Mouse (Mus musculus) embryonic facial prominence, embryonic 14.5 days (tissue): Measurements from ENCODE around the gene Rpl23. TPM values are rescaled to one million over a fixed set of nuclear protein-coding genes. Genes with fewer than 3 reads are reported as not detected.
"Not testable (repeated sequence)": the region's sequence is repeated elsewhere in the genome, so short reads cannot be mapped to it uniquely, and the experiment has no call there.

Source experiments
- ATAC-seq: fragments of 200-750 bp; cut with Nextera tagmentation; 2 replicates; pipeline ENCODE4 v1.8.0; 2017; ENCODE audit warnings: low read depth, moderate number of reproducible peaks, moderate TSS enrichment
- DNase-seq: peaks from one replicate; pipeline ENCODE4 v3.0.0-alpha.2; 2015; ENCODE audit warnings: low spot score
- H3K27ac ChIP-seq: fragments of 300-500 bp; sonication (generic); replicated peaks from 2 replicates; pipeline ENCODE4 v1.5.1; 2014; ENCODE audit warnings: low read depth, mild to moderate bottlenecking, low read length, moderate library complexity
- H3K27me3 ChIP-seq: fragments of 300-500 bp; sonication (generic); replicated peaks from 2 replicates; pipeline ENCODE4 v1.6.1; 2014; ENCODE audit warnings: low read length; ENCODE audit not compliant: control insufficient read depth, insufficient read depth
- H3K36me3 ChIP-seq: fragments of 300-500 bp; sonication (generic); 2 replicates; pipeline ENCODE4 v1.6.1; 2014; ENCODE audit warnings: low read length, mixed read lengths; ENCODE audit not compliant: control insufficient read depth, insufficient read depth
- H3K4me1 ChIP-seq: fragments of 300-500 bp; sonication (generic); 2 replicates; pipeline ENCODE4 v1.6.1; 2014; ENCODE audit warnings: antibody characterized with exemption, low read length; ENCODE audit not compliant: control insufficient read depth, insufficient read depth
- H3K4me2 ChIP-seq: fragments of 300-500 bp; sonication (generic); 2 replicates; pipeline ENCODE4 v1.6.1; 2014; ENCODE audit warnings: low read depth, mild to moderate bottlenecking, low read length, moderate library complexity, mixed read lengths
- H3K4me3 ChIP-seq: fragments of 300-500 bp; sonication (generic); 2 replicates; pipeline ENCODE4 v1.5.1; 2014; ENCODE audit warnings: low read depth, mild to moderate bottlenecking, low read length
- H3K9ac ChIP-seq: fragments of 300-500 bp; sonication (generic); 2 replicates; pipeline ENCODE4 v1.6.1; 2014; ENCODE audit warnings: low read depth, mild to moderate bottlenecking, low read length, moderate library complexity, mixed read lengths
- H3K9me3 ChIP-seq: fragments of 300-500 bp; sonication (generic); 2 replicates; pipeline ENCODE4 v1.6.1; 2016; ENCODE audit warnings: low read length; ENCODE audit not compliant: control insufficient read depth
- WGBS: fragments of 180-500 bp; shearing (Covaris S2); extraction: QIAGEN DNeasy Blood & Tissue Kit; methylation state at CpG from one replicate; pipeline ENCODE4 v1.1.7; 2014; 5-methylcytosine and 5-hydroxymethylcytosine counted together
- polyA plus RNA-seq: library from polyadenylated mRNA; unstranded; fragments of >200 nt; fragmentation: Nextera tagmentation; extraction: Ambion mirVana; gene quantifications from 2 replicates; pipeline ENCODE4 v1.2.1, GENCODE M21; 2014

The Rpl23 gene
- polyA plus RNA-seq, 1 experiment from 2014 or later: 810 TPM

DNA sequence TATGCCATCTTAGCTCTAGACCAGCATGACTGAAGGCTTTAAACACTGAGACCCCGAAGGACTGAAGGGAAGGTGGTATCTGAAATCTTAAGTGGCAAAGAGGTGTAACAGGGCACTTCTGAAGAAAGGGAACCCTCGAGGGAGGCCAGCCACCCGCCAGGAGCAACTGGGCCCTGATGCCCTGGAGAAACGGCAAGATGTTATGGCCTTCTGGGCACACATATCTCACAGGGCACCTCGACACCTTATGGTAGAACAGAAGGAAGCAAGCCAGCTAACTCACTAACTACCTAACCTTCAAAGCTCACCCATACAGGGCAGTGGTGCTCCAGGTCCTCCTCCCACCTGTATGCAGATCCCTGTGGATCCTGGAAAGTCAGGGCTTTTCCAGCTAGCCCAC, 40.1 kb downstream of the Rpl23 start:
- no peak for DNase-seq
- 87% methylated on average over 5 of the region's 5 CpGs for WGBS
- H3K36me3 ChIP-seq: peaks cover 12% of the 10 kb centered on the region
- H3K27me3 ChIP-seq: no peaks in the 10 kb centered on the region
- no peak for ATAC-seq
- no peak overlapping the region for H3K4me3 ChIP-seq
- no peak overlapping the region for H3K9ac ChIP-seq
- peak overlapping the region; percentile 83; the same call in 1 of the 2 replicates for H3K4me2 ChIP-seq
- H3K27ac ChIP-seq: no peak overlapping the region
- no peaks in the 10 kb centered on the region for H3K9me3 ChIP-seq
- H3K4me1 ChIP-seq: peaks cover 10% of the 10 kb centered on the region

DNA sequence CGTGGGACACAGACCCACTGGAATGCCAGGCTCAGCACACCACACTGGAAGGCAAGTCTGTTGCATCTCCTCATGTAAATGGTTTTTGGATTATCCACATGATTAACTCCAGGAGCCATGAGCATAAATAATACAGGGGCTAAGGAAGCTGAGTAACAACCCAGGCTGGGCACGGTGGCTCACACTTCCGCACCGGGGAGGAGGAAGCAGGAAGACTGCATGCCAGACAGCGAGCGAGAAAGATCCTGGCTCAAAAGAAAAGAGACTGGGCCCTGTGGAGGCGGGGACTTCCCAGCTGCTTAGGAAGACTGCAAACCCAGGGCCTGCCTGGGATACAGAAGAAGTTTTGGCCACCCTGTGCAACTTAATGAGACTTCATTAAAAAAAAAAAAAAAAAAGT, 42.0 kb downstream of the Rpl23 start:
- no peaks in the 10 kb centered on the region for H3K9me3 ChIP-seq
- no peak overlapping the region for H3K4me2 ChIP-seq
- ATAC-seq: no peak
- H3K4me3 ChIP-seq: no peak overlapping the region
- H3K4me1 ChIP-seq: peaks cover 10% of the 10 kb centered on the region
- H3K36me3 ChIP-seq: no peaks in the 10 kb centered on the region
- no peak overlapping the region; the same call in 1 of the 2 replicates for H3K27ac ChIP-seq
- no peaks in the 10 kb centered on the region for H3K27me3 ChIP-seq
- peak; percentile 34 for DNase-seq
- H3K9ac ChIP-seq: no peak overlapping the region; the same call in 1 of the 2 replicates
- WGBS: 36% methylated on average over 7 of the region's 7 CpGs

DNA sequence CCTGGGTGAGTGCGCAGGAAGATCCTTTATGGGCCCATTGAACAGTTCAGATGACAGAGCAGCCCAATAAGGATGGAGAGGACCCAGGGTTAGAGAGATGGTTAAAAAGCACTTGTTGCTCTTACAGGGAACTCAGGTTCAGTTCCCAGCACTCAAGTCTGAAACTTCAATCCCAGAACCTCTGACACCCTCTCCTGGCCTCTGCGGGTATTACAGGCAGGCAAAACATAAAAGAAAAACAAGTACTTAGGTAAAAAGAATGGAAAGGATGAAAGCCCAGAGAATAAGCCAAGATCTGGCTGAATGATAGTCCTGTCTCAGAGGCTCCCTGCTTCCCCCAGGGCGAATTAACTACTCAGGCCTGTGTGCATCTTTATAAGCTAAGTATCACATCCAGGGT, 43.1 kb downstream of the Rpl23 start:
- Histone ChIP-seq H3K4me1 (peaks cover 10% of the 10 kb centered on the region), H3K36me3 (no peaks in the 10 kb centered on the region), H3K9ac (no peak overlapping the region), H3K27me3 (no peaks in the 10 kb centered on the region), H3K4me2 (no peak overlapping the region), H3K4me3 (no peak overlapping the region), H3K27ac (no peak overlapping the region), H3K9me3 (no peaks in the 10 kb centered on the region)
- no peak for DNase-seq
- ATAC-seq: no peak
- 91% methylated on average over 3 of the region's 3 CpGs for WGBS

DNA sequence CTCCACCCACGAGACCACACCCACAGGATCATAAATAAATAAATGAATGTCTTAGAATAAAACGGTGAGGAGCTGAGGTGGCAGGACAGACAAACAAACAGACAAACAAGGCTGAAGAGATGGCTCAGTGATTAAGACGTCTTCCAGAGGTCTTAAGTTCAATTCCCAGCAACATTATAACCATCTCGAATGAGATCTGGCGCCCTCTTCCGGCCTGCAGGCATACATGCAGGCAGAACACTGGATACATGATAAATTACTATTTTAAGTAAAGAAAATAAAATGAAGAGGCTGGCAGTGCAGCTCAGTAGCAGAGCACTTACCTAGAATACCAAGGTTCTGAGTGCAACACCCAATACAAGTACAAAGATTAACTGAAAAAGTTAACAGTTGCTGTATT, 43.5 kb downstream of the Rpl23 start:
- no peak overlapping the region for H3K9ac ChIP-seq
- H3K9me3 ChIP-seq: no peaks in the 10 kb centered on the region
- no peak overlapping the region for H3K4me2 ChIP-seq
- ATAC-seq (no peak), DNase-seq (no peak)
- peaks cover 11% of the 10 kb centered on the region for H3K4me1 ChIP-seq
- H3K36me3 ChIP-seq: no peaks in the 10 kb centered on the region
- H3K27me3 ChIP-seq: no peaks in the 10 kb centered on the region
- H3K27ac ChIP-seq: no peak overlapping the region
- H3K4me3 ChIP-seq: no peak overlapping the region
- WGBS: 58% methylated on average over 6 of the region's 6 CpGs

DNA sequence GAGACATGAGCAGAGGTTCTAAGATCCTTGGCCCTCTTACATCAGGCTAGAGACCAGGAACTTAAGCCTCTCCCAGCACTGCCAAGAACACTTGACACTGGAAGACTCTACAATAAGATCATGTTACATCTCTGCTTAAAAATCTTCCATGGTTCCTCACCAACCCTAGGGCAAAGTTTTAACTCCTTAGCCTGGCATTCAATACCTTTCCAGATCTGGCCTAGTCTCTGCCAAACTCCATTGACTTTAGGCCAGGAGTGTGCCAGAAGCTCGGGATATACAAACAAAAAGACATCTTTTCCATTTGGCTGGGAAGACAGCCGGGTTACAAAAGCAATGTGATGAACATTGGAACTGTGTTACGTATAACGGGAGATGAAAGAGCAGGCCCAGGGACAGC, 44.6 kb downstream of the Rpl23 start:
- Histone ChIP-seq H3K4me1 (peaks cover 10% of the 10 kb centered on the region; the same call in 1 of the 2 replicates), H3K4me3 (no peak overlapping the region), H3K36me3 (peaks cover 4% of the 10 kb centered on the region; the same call in 1 of the 2 replicates), H3K27ac (no peak overlapping the region), H3K9me3 (no peaks in the 10 kb centered on the region), H3K9ac (no peak overlapping the region), H3K4me2 (no peak overlapping the region), H3K27me3 (no peaks in the 10 kb centered on the region)
- WGBS: 46% methylated on average over 4 of the region's 4 CpGs
- DNase-seq (peak; percentile 45), ATAC-seq (no peak)

DNA sequence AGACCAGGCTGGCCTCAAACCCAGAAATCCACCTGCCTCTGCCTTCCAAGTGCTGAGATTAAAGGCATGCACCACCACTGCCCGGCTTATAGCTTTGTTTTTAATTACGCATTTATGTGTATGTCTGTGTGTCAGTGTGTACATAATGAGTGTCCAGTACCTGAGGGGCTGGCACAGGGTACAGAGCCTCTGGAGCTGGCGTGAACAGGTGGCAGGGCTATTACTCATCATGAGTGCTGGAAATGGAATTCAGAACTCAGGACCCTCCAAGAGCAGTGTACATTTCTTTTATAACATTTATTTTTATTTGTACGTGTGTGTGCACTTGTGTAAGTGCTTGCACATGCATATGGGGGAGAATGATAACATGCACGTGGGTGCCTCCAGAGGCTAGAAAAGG, 45.6 kb downstream of the Rpl23 start:
- H3K4me1 ChIP-seq: peaks cover 10% of the 10 kb centered on the region; the same call in 1 of the 2 replicates
- H3K4me2 ChIP-seq: no peak overlapping the region
- no peak for ATAC-seq
- DNase-seq: no peak
- WGBS: 81% methylated on average over 5 of the region's 5 CpGs
- H3K27ac ChIP-seq: no peak overlapping the region
- H3K36me3 ChIP-seq: peaks cover 13% of the 10 kb centered on the region
- H3K9me3 ChIP-seq: no peaks in the 10 kb centered on the region
- no peaks in the 10 kb centered on the region for H3K27me3 ChIP-seq
- no peak overlapping the region for H3K9ac ChIP-seq
- no peak overlapping the region for H3K4me3 ChIP-seq

DNA sequence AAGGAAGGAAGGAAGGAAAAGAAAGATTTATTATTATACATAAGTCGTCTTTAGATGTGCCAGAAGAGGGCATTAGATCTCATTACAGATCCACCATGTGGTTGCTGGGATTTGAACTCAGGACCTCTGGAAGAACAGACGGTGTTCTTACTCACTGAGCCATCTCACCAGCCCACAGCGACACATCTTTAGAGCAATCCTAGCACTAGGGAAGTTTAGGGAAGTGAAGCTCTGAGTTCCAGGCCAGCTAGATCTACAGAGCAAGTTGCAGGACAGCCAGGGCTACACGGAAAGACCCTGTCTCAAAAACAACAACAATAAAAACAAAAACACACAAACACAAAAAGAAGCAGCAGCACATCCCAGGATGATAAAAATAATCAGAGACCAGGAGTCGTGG, 47.4 kb downstream of the Rpl23 start:
- not testable (repeated sequence) for H3K4me3 ChIP-seq, H3K9me3 ChIP-seq, ATAC-seq, DNase-seq, H3K9ac ChIP-seq, H3K4me2 ChIP-seq, H3K27ac ChIP-seq, H3K4me1 ChIP-seq, H3K27me3 ChIP-seq
- 76% methylated on average over 5 of the region's 5 CpGs for WGBS
- H3K36me3 ChIP-seq: peaks cover 28% of the 10 kb centered on the region

DNA sequence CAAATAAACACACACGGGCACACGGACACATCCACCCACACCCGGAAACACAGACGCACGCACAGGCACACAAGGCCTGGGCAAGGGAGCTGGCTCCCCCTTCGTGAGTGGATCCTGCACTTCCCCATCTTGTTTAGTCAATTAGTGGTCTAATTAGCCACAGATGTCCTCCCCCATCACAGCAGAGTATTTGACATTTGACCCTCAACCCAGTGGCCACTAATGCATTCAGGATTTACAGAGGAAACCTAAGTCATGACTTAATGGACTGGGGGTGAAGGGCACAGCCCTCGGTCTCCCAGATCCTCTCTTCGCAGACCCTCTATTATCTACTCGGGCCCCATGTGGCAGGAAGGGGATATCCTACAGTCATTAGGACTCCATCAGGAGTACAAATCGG, 48.5 kb downstream of the Rpl23 start:
- Histone ChIP-seq H3K27ac (no peak overlapping the region), H3K4me2 (no peak overlapping the region), H3K9ac (no peak overlapping the region), H3K9me3 (no peaks in the 10 kb centered on the region), H3K4me3 (no peak overlapping the region), H3K4me1 (peaks cover 7% of the 10 kb centered on the region; the same call in 1 of the 2 replicates), H3K27me3 (no peaks in the 10 kb centered on the region), H3K36me3 (peaks cover 37% of the 10 kb centered on the region)
- 23% methylated on average over 10 of the region's 10 CpGs for WGBS
- no peak for DNase-seq
- ATAC-seq: no peak

DNA sequence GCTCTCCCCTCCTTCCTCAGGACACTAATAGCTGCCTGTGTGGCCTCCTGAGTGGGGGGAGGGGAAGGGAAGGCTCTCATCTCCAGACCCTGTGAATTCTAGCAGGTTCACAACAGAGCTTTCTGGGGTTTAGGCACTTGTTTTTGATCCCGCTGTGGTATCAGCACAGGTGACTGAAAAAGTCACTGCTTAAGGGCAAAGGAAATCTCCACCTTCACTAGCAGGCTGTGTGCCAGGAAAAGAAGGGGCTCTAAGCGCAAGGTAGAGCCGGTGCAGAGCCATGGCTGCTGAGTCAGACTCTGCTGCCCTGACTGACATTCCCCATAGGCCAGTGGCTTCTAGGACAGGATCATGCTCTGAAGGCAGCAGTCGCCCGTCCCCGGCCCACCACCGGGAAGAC, 53.5 kb downstream of the Rpl23 start:
- no peak for ATAC-seq
- Histone ChIP-seq H3K27ac (no peak overlapping the region), H3K4me1 (peaks cover 5% of the 10 kb centered on the region; the same call in 1 of the 2 replicates), H3K9me3 (no peaks in the 10 kb centered on the region), H3K4me3 (no peak overlapping the region), H3K9ac (no peak overlapping the region), H3K27me3 (no peaks in the 10 kb centered on the region), H3K36me3 (peaks cover 85% of the 10 kb centered on the region), H3K4me2 (no peak overlapping the region)
- no peak for DNase-seq
- 76% methylated on average over 7 of the region's 7 CpGs for WGBS
